Mouse (Mus musculus) CH12F3 (cell line): Measurements from ENCODE around the gene Srd5a3.

Experiments used
- in situ Hi-C: fragments of 300-500 bp; cut with MboI; formaldehyde crosslinking; loops from 2 replicates; pipeline ENCODE4 v1.14.3; 2020; ENCODE audit warnings: low sequenced_read_pairs

The Srd5a3 gene

DNA sequence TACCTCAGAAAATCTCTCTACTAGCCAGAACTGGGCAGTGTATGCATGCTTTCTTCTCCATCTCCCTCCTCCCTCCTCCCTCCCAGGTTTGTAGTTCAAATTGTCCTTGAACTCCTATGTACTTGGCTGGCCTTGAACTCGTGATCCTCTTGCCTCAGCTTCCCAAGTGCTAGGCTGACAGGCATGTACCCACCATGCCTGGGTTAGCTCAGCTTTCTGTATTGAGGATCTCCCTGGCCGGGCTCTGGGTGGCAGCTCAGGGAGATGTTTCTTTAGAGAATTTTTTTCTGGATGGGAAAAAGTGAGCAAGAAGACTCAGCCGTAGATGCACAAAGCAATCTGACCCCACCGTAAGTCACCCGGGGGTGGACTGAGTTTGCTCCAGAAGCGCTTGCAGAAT, 12.9 kb downstream of the Srd5a3 start:
- in situ Hi-C loops: no loop called here

GRCm38 (mm10) chr5:76153430-76153829, 13.4 kb downstream of the Srd5a3 start:
- in situ Hi-C loops: no loop called here

GRCm38 (mm10) chr5:76154434-76155165, 14.5 kb downstream of the Srd5a3 start:
- in situ Hi-C loops: no loop called here

DNA sequence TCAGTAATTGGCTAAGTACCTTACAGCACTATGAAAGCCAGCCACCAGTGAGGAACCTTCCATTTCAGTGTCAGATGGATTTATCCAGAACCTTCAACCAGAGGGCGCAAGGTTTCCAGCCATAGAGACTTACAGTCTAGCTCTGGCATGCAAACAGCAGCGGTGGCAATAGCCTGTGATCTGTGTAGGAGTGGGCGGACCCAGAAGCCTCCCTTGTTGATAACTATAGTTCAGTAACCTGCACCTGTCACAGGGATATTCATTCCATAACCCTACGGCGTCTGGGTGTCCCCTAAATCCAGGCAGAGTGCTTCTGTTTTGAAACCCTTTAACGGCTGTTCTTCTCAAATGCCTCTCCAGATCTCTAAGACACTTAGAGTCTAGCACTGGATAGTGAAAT, 19.5 kb downstream of the Srd5a3 start:
- in situ Hi-C loops: no loop called here

DNA sequence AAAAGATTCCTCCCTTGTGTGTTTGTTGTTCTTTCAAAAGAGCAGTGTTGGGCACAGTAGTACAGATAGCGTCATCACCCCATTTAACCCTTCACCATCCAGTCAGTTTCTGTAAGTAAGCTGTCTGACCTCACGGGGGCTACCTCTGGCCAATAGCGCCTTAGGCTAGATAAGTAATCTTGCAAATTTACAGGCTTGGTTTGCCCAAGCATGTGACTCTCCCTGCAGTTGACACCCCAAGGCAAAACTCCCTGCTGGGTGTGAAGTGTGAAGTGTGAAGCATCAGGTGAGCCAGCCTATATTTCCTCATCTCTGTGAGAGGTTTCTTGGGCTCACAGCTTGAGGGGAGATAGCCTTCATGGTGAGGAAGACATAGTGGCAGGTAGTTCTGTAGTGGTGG, 20.0 kb downstream of the Srd5a3 start:
- in situ Hi-C loops: no loop called here

DNA sequence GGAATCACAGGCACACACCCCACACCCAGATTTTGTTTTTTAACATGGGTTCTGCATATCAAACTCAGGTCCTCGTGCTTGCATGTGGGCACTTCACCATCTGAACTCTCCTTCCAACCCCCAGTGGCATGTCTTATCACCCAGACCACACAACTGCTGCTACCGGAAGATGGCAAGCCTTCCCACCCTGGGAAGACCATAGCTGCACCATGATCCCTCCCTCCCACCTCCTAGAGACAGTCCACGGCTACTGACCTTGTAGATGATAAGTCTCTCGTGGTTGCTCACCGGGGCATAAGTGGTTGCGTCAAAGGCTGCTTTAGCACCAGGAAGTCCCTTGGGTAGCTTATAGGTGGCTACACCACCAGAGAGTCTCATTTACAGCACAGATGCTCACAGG, 21.4 kb downstream of the Srd5a3 start:
- in situ Hi-C loops: no loop called here

DNA sequence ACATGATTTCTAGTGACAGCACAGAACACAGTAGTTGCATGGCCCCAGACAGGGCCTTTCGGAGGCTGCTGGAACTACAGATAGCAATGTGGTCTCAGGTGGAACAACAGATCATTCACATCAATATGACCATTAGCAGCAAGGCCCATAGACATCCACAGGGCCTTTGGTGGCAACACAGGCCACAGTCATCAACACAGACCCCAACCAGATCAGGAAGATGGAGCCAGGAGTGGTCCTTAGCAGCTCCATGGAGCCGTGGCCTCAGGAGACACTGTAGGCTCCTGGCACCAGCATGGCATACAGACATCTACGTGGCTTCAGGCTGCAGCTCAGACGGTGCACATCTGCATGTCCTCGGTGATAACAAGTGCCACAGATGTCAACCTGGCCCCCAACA, 22.9 kb downstream of the Srd5a3 start:
- in situ Hi-C loops: no loop called here

DNA sequence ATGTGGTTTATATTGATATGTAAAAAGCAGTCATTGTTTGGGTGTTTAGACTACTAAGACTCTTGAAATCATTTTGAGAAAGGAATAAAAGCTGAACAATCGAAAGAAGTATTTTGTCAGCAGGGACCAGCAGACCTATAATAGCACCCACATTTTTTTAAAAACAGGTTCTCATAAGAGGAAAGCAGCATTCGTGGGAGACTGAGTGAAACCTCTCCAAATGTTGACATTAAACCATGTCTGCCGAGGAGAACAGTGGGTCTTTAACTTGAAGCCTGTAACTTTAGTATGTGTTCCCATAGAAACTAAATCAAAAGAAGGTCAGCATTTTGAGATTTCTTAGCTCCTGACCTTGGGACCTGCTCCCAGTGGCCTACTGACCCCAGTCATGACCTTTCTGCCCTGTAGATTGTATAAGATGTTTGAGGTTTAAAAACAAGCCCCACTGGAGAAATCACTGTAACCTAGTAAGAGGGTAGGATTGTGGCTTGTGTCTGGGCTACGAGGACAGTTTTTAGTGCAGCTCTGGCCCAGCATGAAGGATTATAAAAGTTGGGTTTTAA, 23.8 kb downstream of the Srd5a3 start:
- in situ Hi-C loops: no loop called here

- in situ Hi-C loops: no loop called here
Observed at GRCm38 (mm10) chr5:76164827-76165226, 24.8 kb downstream of the Srd5a3 start.

DNA sequence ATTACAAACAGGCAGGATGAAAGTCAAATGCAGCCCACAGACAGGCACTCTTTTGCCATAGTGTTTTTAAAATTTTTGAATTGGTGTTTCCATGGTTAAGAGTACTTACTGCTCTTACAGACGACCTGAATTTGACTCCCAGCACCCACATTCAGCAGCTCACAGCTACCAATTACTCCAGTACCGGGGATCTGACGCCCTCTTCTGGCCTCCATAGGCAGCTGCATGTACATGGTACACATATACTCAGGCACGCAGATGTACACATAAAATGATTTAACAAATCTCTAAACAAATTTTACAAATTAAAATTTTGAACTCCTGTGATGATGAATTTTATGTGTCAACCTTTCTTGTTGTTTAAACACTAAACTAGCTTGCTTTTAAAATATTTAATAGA, 30.5 kb downstream of the Srd5a3 start:
- in situ Hi-C loops: no loop called here

GRCm38 (mm10) chr5:76171039-76171438, 31.0 kb downstream of the Srd5a3 start:
- in situ Hi-C loops: no loop called here

GRCm38 (mm10) chr5:76175051-76175450, 35.0 kb downstream of the Srd5a3 start:
- in situ Hi-C loops: no loop called here

GRCm38 (mm10) chr5:76176411-76176810, 36.3 kb downstream of the Srd5a3 start:
- in situ Hi-C loops: no loop called here

DNA sequence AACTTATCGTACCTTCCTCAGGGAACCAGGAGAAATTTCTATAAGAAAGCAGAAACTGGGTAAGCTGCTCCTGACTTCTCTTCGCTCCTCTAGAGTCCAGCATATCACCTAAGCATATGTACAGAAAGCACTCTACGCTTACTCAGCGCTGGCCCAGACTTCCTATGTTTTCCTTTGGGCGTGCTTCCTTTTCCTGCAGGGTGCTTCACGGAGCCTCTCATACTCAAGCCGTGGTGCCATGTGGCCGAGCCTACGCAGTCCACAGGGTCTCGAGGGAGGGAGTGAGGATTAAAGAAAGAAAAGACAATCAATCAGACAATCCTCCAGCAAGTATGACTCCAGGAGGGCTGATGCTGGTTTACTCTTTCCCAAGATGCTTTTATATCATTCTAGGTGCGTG, 36.8 kb downstream of the Srd5a3 start:
- in situ Hi-C loops: no loop called here

- in situ Hi-C loops: no loop called here
Observed at GRCm38 (mm10) chr5:76177664-76178063, 37.6 kb downstream of the Srd5a3 start.

DNA sequence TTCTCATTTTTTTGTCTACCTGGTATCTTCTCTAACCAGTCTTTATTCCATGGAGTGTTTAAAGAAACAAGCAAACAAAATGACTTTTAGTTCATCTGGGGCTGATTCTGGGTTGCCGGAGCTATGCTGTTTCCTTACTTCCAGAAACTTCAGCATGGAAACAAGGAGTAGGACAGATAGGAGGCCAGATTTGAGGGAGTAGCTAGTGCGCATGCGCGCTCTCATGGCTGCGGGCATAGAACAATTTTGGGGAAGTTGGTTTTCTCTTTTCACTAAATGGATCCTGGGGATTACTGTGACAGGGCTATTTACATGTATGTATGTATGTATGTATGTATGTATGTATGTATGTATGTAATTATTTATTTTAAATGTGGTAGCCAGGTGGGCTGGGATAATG, 39.1 kb downstream of the Srd5a3 start:
- in situ Hi-C loops: no loop called here

- in situ Hi-C loops: no loop called here
Observed at GRCm38 (mm10) chr5:76179791-76180190, 39.7 kb downstream of the Srd5a3 start.

DNA sequence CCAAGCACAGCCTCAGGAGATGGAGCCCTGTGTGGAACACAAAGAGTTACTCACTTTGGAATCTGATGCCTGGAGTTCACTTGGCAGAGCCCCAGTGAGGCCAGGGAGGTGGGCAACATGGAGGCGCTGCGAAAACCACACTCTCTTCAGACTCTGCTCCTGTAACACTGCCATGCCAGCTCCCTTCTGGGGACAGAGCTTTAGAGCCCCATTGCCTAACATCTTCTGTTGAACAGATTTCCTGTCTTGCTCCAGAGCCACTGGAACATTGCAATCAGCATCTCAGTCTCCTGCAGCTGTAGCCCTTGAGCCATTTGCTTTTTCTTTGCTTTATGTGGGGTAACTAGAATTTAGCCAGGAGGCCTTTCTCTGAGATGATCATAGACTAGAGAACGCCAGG, 42.3 kb downstream of the Srd5a3 start:
- in situ Hi-C loops: no loop called here

GRCm38 (mm10) chr5:76183043-76183749, 43.1 kb downstream of the Srd5a3 start:
- in situ Hi-C loops: no loop called here

- in situ Hi-C loops: no loop called here
Observed at GRCm38 (mm10) chr5:76183750-76184261, 43.7 kb downstream of the Srd5a3 start, which contains the start of gene Tmem165. Gene Tmem165 (plus strand): TSS chr5:76183880.

DNA sequence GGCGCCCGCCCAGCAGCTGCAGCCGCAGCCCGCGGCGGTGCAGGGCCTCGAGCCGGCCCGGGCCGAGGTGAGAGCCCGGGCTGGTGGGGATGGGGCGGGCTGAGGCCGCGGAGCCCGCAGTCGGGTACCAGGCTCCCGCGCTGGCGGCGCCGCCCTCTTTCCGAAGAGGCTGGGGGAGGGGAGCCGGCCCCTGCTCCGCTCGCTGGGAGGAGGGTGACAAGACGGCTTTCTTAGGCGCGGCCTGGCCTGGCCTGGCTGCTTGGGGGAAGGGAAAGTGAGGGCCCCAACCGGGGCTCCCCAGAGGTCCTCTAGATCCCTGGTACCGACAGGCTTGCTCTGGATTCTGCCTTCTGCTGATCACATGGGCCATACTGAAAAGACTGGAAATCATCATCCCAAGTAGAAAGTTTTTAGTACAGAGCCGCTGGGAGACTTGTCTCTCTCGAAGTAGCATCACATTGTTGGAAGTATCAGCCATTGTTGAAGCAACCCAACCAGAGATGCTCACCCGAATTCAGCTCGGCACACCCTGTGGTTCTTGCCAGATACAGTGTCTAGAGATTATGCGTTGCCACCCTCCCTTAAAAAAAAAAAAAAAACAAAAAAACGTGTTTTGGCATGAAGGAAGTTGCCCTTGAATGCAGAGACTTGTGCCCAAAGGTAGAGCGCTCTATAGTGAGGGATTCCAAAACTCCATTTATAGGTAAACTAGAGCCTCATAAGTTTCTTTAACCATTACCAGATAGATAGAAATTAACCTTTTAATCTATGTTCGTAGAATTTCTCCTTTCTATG, 44.4 kb downstream of the Srd5a3 start:
- in situ Hi-C loops: no loop called here
